Mouse (Mus musculus): ENCODE measurements around the gene Cdc42se2. TPM values are rescaled to one million over a fixed set of nuclear protein-coding genes. Genes with fewer than 3 reads are reported as not detected.

The Cdc42se2 gene
- total and polyA plus RNA-seq, 3 experiments = 97.4 to 227 (median 99.1) TPM

- TF ChIP-seq SIN3A (IDR thresholded peaks at IDR 0.05; ENCODE audit: low read length) (peak; percentile 65), KAT2A (IDR thresholded peaks at IDR 0.05; ENCODE audit: insufficient replicate concordance, low read length) (0 out of 2 replicates have a peak, but pooled peaks have one; percentile 32), ZC3H11A (IDR thresholded peaks at IDR 0.05; ENCODE audit: low read depth, low read length) (no peak), BHLHE40 (IDR thresholded peaks at IDR 0.05; ENCODE audit: low read depth, low read length) (peak; percentile 47; the same call in 1 of the 2 replicates), TCF12 (IDR thresholded peaks at IDR 0.05; ENCODE audit: low read depth, low read length) (peak; percentile 29; the same call in 1 of the 2 replicates), EP300 (IDR thresholded peaks at IDR 0.05; ENCODE audit: low read length) (peak; percentile 65; the same call in 1 of the 2 replicates), ETS1 (conservative IDR thresholded peaks at IDR 0.05; ENCODE audit: low read depth, low read length) (peak; percentile 49), HCFC1 (IDR thresholded peaks at IDR 0.05; ENCODE audit: low read depth, low read length) (0 out of 2 replicates have a peak, but pooled peaks have one; percentile 28), ELF1 (IDR thresholded peaks at IDR 0.05; ENCODE audit: low read depth, low read length) (peak; percentile 84), MYC (IDR thresholded peaks at IDR 0.05; ENCODE audit: low read depth, low read length) (0 out of 2 replicates have a peak, but pooled peaks have one; percentile 22), PAX5 (IDR thresholded peaks at IDR 0.05; ENCODE audit: low read length) (no peak), JUN (IDR thresholded peaks at IDR 0.05; ENCODE audit: insufficient read depth, low read depth, low read length) (no peak), MAX (IDR thresholded peaks at IDR 0.05; ENCODE audit: low read length) (peak; percentile 61; the same call in 1 of the 2 replicates), MEF2A (IDR thresholded peaks at IDR 0.05; ENCODE audit: borderline replicate concordance, low read depth, low read length) (0 out of 2 replicates have a peak, but pooled peaks have one; percentile 27)
- peak; percentile 79 for DNase-seq (ENCODE audit: extremely low read depth)
- no peaks in the 10 kb centered on the region for H3K9me3 ChIP-seq (replicated peaks; ENCODE audit: low read length)
- H3K79me2 ChIP-seq (replicated peaks; ENCODE audit: control insufficient read depth, extremely low read depth, insufficient read depth, poor library complexity, severe bottlenecking) = no peaks in the 10 kb centered on the region
- no peak overlapping the region for H3K27ac ChIP-seq (ENCODE audit: insufficient read depth, low read depth)
- no peak overlapping the region; the same call in 1 of the 2 replicates for H3K4me2 ChIP-seq (ENCODE audit: insufficient read depth, low read depth, poor library complexity, severe bottlenecking)
- dilution Hi-C loops (cut with MboI; ENCODE audit: extremely low pct_ligation_motif_present, extremely low pct_unique_long_range_greater_than_20kb, low sequenced_read_pairs) = no loop called here
- in situ Hi-C loops (cut with MboI; ENCODE audit: low pct_ligation_motif_present, low pct_unique_long_range_greater_than_20kb, low sequenced_read_pairs) = no loop called here
- peaks cover 29 to 66% of the 10 kb centered on the region in 2 experiments for H3K36me3 ChIP-seq (replicated peaks in 1 of 2; ENCODE audit: control insufficient read depth in 1 of 2, insufficient read depth in 1 of 2, low read length in 1 of 2)
- peaks cover 4 to 47% of the 10 kb centered on the region in 2 experiments for H3K4me1 ChIP-seq (ENCODE audit: control insufficient read depth in 1 of 2, insufficient read depth in 2 of 2)
- no peak overlapping the region for H3K4me3 ChIP-seq (replicated peaks in 1 of 3; ENCODE audit: low read depth in 2 of 3, low read length in 2 of 3, poor library complexity in 1 of 3)
- no peaks in the 10 kb centered on the region for H3K27me3 ChIP-seq (replicated peaks)
- no peak overlapping the region for H3K9ac ChIP-seq (ENCODE audit: insufficient read depth, low read depth)
Measured at GRCm38 (mm10) chr11:54697611-54698010, 89.9 kb downstream of the Cdc42se2 start.

DNA sequence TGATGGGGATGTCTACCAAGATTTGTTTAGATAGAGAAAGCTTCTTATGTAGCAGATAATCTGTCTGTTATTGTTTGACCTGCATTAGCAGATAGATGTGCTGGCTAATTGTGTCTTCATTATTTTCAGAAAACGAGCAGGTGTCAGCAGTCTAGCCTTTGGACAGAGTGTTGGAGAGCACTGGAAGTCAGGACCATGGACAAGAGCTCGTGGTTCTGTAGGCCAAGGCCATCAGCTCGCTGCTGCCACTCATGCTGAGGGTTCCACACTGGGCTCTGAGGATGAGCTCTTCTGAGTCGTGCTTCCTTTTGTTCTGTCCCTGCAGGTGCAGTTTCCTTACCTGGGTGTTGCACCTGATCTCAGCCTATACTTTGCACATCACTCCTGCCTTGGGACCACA lies 91.5 kb downstream of the Cdc42se2 start:
- in situ Hi-C loops (cut with MboI; ENCODE audit: low pct_ligation_motif_present, low pct_unique_long_range_greater_than_20kb, low sequenced_read_pairs) = no loop called here
- H3K9me3 ChIP-seq (replicated peaks; ENCODE audit: low read length) = no peaks in the 10 kb centered on the region
- no peaks in the 10 kb centered on the region for H3K79me2 ChIP-seq (replicated peaks; ENCODE audit: control insufficient read depth, extremely low read depth, insufficient read depth, poor library complexity, severe bottlenecking)
- no peak for TF ChIP-seq ZNF384 (IDR thresholded peaks at IDR 0.05; ENCODE audit: low read depth, low read length)
- H3K27me3 ChIP-seq (replicated peaks) = no peaks in the 10 kb centered on the region
- H3K4me3 ChIP-seq (replicated peaks in 1 of 3; ENCODE audit: low read depth in 2 of 3, low read length in 2 of 3, poor library complexity in 1 of 3) = no peak overlapping the region
- DNase-seq (ENCODE audit: extremely low read depth) = no peak
- dilution Hi-C loops (cut with MboI; ENCODE audit: extremely low pct_ligation_motif_present, extremely low pct_unique_long_range_greater_than_20kb, low sequenced_read_pairs) = no loop called here
- H3K27ac ChIP-seq (ENCODE audit: insufficient read depth, low read depth) = no peak overlapping the region
- H3K36me3 ChIP-seq (replicated peaks in 1 of 2; ENCODE audit: control insufficient read depth in 1 of 2, insufficient read depth in 1 of 2, low read length in 1 of 2) = peaks cover 39 to 78% of the 10 kb centered on the region in 2 experiments
- H3K9ac ChIP-seq (ENCODE audit: insufficient read depth, low read depth) = no peak overlapping the region
- H3K4me2 ChIP-seq (ENCODE audit: insufficient read depth, low read depth, poor library complexity, severe bottlenecking) = no peak overlapping the region
- peaks cover 4 to 46% of the 10 kb centered on the region in 2 experiments for H3K4me1 ChIP-seq (ENCODE audit: control insufficient read depth in 1 of 2, insufficient read depth in 2 of 2)
